Mouse (Mus musculus): ENCODE data around the gene Psmb9. TPM values are rescaled to one million over a fixed set of nuclear protein-coding genes. Genes with fewer than 3 reads are reported as not detected.
A peak's percentile ranks its signal among the peaks of the same experiment; 100 is the strongest.

Gene Psmb9
- polyA plus RNA-seq, 1 experiment from 2014 or later: 1.1 TPM

DNA sequence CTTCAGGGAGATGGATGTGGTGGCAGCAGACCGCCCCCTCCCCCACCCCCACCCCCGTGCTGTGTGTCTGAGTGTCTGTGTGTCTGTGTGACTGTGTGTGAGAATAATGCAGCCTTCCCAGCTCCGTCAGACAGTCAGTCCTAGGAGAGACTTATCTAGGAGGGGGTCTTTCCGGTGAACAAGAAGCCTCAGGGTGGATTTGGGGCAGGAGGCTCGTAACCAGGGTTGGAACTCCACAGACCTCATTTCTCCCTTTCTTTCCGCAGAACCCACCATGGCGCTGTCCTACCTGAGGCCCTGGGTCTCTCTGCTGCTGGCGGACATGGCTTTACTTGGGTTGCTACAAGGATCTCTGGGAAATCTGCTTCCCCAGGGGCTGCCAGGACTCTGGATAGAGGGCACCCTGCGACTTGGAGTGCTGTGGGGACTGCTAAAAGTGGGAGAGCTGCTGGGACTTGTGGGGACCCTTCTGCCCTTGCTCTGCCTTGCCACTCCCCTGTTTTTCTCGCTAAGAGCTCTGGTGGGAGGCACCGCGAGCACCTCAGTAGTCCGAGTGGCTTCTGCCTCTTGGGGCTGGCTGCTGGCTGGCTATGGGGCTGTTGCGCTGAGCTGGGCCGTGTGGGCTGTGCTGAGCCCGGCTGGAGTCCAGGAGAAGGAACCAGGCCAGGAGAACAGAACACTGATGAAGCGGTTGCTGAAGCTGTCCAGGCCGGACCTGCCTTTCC, 17.6 kb upstream of the Psmb9 start:
- WGBS: 15% methylated on average over 18 of the region's 18 CpGs
- no peak for ATAC-seq (replicated peaks; ENCODE audit: insufficient number of reproducible peaks, low FRiP score, low TSS enrichment, low read depth)
- H3K27me3 ChIP-seq (ENCODE audit: control insufficient read depth, insufficient read depth, low read length): peaks cover 29% of the 10 kb centered on the region
- peak overlapping the region; percentile 59 for H3K4me3 ChIP-seq (ENCODE audit: low read depth, low read length)
- H3K9ac ChIP-seq (replicated peaks; ENCODE audit: low read length): peak overlapping the region; percentile 40
- no peak overlapping the region for H3K27ac ChIP-seq (replicated peaks; ENCODE audit: low read depth, low read length)
- H3K4me1 ChIP-seq (ENCODE audit: control insufficient read depth, insufficient read depth, low read length): no peaks in the 10 kb centered on the region
- no peak for DNase-seq (ENCODE audit: low spot score)
- no peaks in the 10 kb centered on the region for H3K36me3 ChIP-seq (replicated peaks; ENCODE audit: control insufficient read depth, insufficient read depth, low read depth, low read length)
- no peaks in the 10 kb centered on the region for H3K9me3 ChIP-seq (replicated peaks; ENCODE audit: control insufficient read depth, low read length)
- peak overlapping the region; percentile 59 for H3K4me2 ChIP-seq (ENCODE audit: low read depth, low read length)

- Histone ChIP-seq H3K4me3 (ENCODE audit: low read depth, low read length) (peak overlapping the region; percentile 59), H3K27ac (replicated peaks; ENCODE audit: low read depth, low read length) (no peak overlapping the region), H3K36me3 (replicated peaks; ENCODE audit: control insufficient read depth, insufficient read depth, low read depth, low read length) (no peaks in the 10 kb centered on the region), H3K27me3 (ENCODE audit: control insufficient read depth, insufficient read depth, low read length) (peaks cover 29% of the 10 kb centered on the region), H3K4me1 (ENCODE audit: control insufficient read depth, insufficient read depth, low read length) (no peaks in the 10 kb centered on the region), H3K9me3 (replicated peaks; ENCODE audit: control insufficient read depth, low read length) (no peaks in the 10 kb centered on the region), H3K4me2 (ENCODE audit: low read depth, low read length) (peak overlapping the region; percentile 59), H3K9ac (replicated peaks; ENCODE audit: low read length) (peak overlapping the region; percentile 40)
- ATAC-seq (replicated peaks; ENCODE audit: insufficient number of reproducible peaks, low FRiP score, low TSS enrichment, low read depth) (no peak), DNase-seq (ENCODE audit: low spot score) (peak; percentile 85)
- under 1% methylated on average over 44 of the region's 44 CpGs for whole genome bisulfite sequencing
These were observed 16.9 kb upstream of the Psmb9 start for GRCm38 (mm10) chr17:34204303-34205010.

DNA sequence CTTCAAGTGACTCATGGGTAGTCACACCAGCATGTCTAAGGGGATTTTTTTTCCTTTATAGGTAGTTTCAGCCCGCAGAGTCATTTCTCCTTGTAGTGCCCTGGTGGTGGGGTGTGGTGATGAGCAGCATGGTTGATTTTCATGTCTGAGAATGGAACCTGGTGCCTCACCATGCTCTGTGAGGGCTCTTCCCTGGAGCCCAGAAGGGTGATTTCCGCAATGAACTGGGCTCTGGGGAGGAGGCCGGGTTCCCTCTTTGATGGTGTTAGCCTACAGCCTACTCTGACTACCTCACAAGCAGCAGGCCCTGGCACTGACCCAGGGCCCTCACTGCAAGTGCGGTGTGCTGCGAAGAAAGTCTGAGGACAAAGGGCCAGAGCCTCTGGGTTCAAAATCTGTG, 15.9 kb upstream of the Psmb9 start, which contains the start of gene Tap2:
TSS of gene Tap2 (plus strand) at position 84 of the 400 bp plus-strand sequence.
- no peaks in the 10 kb centered on the region for H3K36me3 ChIP-seq (replicated peaks; ENCODE audit: control insufficient read depth, insufficient read depth, low read depth, low read length)
- peaks cover 35% of the 10 kb centered on the region for H3K27me3 ChIP-seq (ENCODE audit: control insufficient read depth, insufficient read depth, low read length)
- ATAC-seq (replicated peaks; ENCODE audit: insufficient number of reproducible peaks, low FRiP score, low TSS enrichment, low read depth): no peak
- DNase-seq (ENCODE audit: low spot score): no peak
- WGBS: 48% methylated on average over 5 of the region's 5 CpGs
- peak within 1 kb of the TSS; percentile 59 for H3K4me3 ChIP-seq (ENCODE audit: low read depth, low read length)
- H3K4me1 ChIP-seq (ENCODE audit: control insufficient read depth, insufficient read depth, low read length): no peaks in the 10 kb centered on the region
- peak within 1 kb of the TSS; percentile 59 for H3K4me2 ChIP-seq (ENCODE audit: low read depth, low read length)
- H3K9me3 ChIP-seq (replicated peaks; ENCODE audit: control insufficient read depth, low read length): no peaks in the 10 kb centered on the region
- peak within 1 kb of the TSS; percentile 40 for H3K9ac ChIP-seq (replicated peaks; ENCODE audit: low read length)
- H3K27ac ChIP-seq (replicated peaks; ENCODE audit: low read depth, low read length): no peak within 1 kb of the TSS

GRCm38 (mm10) chr17:34202760-34203442, 15.3 kb upstream of the Psmb9 start:
- no peak overlapping the region for H3K27ac ChIP-seq (replicated peaks; ENCODE audit: low read depth, low read length)
- DNase-seq (ENCODE audit: low spot score) (no peak), ATAC-seq (replicated peaks; ENCODE audit: insufficient number of reproducible peaks, low FRiP score, low TSS enrichment, low read depth) (peak; percentile 55; the same call in 1 of the 2 replicates)
- H3K9me3 ChIP-seq (replicated peaks; ENCODE audit: control insufficient read depth, low read length): no peaks in the 10 kb centered on the region
- 73% methylated on average over 4 of the region's 4 CpGs for WGBS
- H3K9ac ChIP-seq (replicated peaks; ENCODE audit: low read length): no peak overlapping the region
- peaks cover 41% of the 10 kb centered on the region for H3K27me3 ChIP-seq (ENCODE audit: control insufficient read depth, insufficient read depth, low read length)
- H3K36me3 ChIP-seq (replicated peaks; ENCODE audit: control insufficient read depth, insufficient read depth, low read depth, low read length): no peaks in the 10 kb centered on the region
- no peaks in the 10 kb centered on the region for H3K4me1 ChIP-seq (ENCODE audit: control insufficient read depth, insufficient read depth, low read length)
- no peak overlapping the region for H3K4me2 ChIP-seq (ENCODE audit: low read depth, low read length)
- no peak overlapping the region for H3K4me3 ChIP-seq (ENCODE audit: low read depth, low read length)

GRCm38 (mm10) chr17:34201506-34202055, 14.0 kb upstream of the Psmb9 start:
- WGBS: 66% methylated on average over 7 of the region's 7 CpGs
- H3K27ac ChIP-seq (replicated peaks; ENCODE audit: low read depth, low read length): no peak overlapping the region
- H3K4me3 ChIP-seq (ENCODE audit: low read depth, low read length): no peak overlapping the region
- H3K36me3 ChIP-seq (replicated peaks; ENCODE audit: control insufficient read depth, insufficient read depth, low read depth, low read length): no peaks in the 10 kb centered on the region
- H3K4me1 ChIP-seq (ENCODE audit: control insufficient read depth, insufficient read depth, low read length): no peaks in the 10 kb centered on the region; the same call in 1 of the 2 replicates
- no peak overlapping the region for H3K4me2 ChIP-seq (ENCODE audit: low read depth, low read length)
- DNase-seq (ENCODE audit: low spot score): no peak
- H3K9me3 ChIP-seq (replicated peaks; ENCODE audit: control insufficient read depth, low read length): no peaks in the 10 kb centered on the region
- H3K27me3 ChIP-seq (ENCODE audit: control insufficient read depth, insufficient read depth, low read length): peaks cover 53% of the 10 kb centered on the region
- ATAC-seq (replicated peaks; ENCODE audit: insufficient number of reproducible peaks, low FRiP score, low TSS enrichment, low read depth): no peak
- H3K9ac ChIP-seq (replicated peaks; ENCODE audit: low read length): no peak overlapping the region

- no peak overlapping the region for H3K9ac ChIP-seq (replicated peaks; ENCODE audit: low read length)
- no peaks in the 10 kb centered on the region for H3K9me3 ChIP-seq (replicated peaks; ENCODE audit: control insufficient read depth, low read length)
- DNase-seq (ENCODE audit: low spot score) (no peak), ATAC-seq (replicated peaks; ENCODE audit: insufficient number of reproducible peaks, low FRiP score, low TSS enrichment, low read depth) (no peak)
- no peak overlapping the region for H3K27ac ChIP-seq (replicated peaks; ENCODE audit: low read depth, low read length)
- no peaks in the 10 kb centered on the region; the same call in 1 of the 2 replicates for H3K4me1 ChIP-seq (ENCODE audit: control insufficient read depth, insufficient read depth, low read length)
- H3K4me2 ChIP-seq (ENCODE audit: low read depth, low read length): no peak overlapping the region
- WGBS: 84% methylated on average over 16 of the region's 16 CpGs
- no peaks in the 10 kb centered on the region for H3K36me3 ChIP-seq (replicated peaks; ENCODE audit: control insufficient read depth, insufficient read depth, low read depth, low read length)
- peaks cover 55% of the 10 kb centered on the region for H3K27me3 ChIP-seq (ENCODE audit: control insufficient read depth, insufficient read depth, low read length)
- H3K4me3 ChIP-seq (ENCODE audit: low read depth, low read length): no peak overlapping the region
These were observed 13.4 kb upstream of the Psmb9 start for GRCm38 (mm10) chr17:34200772-34201505.

GRCm38 (mm10) chr17:34200047-34200446, 12.5 kb upstream of the Psmb9 start:
- no peak overlapping the region for H3K27ac ChIP-seq (replicated peaks; ENCODE audit: low read depth, low read length)
- H3K36me3 ChIP-seq (replicated peaks; ENCODE audit: control insufficient read depth, insufficient read depth, low read depth, low read length): no peaks in the 10 kb centered on the region
- no peak overlapping the region for H3K9ac ChIP-seq (replicated peaks; ENCODE audit: low read length)
- DNase-seq (ENCODE audit: low spot score) (no peak), ATAC-seq (replicated peaks; ENCODE audit: insufficient number of reproducible peaks, low FRiP score, low TSS enrichment, low read depth) (no peak)
- 79% methylated on average over 10 of the region's 10 CpGs for WGBS
- H3K27me3 ChIP-seq (ENCODE audit: control insufficient read depth, insufficient read depth, low read length): peaks cover 55% of the 10 kb centered on the region
- H3K4me1 ChIP-seq (ENCODE audit: control insufficient read depth, insufficient read depth, low read length): no peaks in the 10 kb centered on the region; the same call in 1 of the 2 replicates
- H3K4me3 ChIP-seq (ENCODE audit: low read depth, low read length): no peak overlapping the region
- no peaks in the 10 kb centered on the region for H3K9me3 ChIP-seq (replicated peaks; ENCODE audit: control insufficient read depth, low read length)
- H3K4me2 ChIP-seq (ENCODE audit: low read depth, low read length): no peak overlapping the region

All from embryonic facial prominence, embryonic 11.5 days (tissue).